ENCODE assay signal across 16 mouse cellular contexts in genomic region chr10:72960051-72960450, GRCm38 (mm10).
"Had no signal": no experiment of that assay in that cellular context is flagged by ENCODE, and none has a peak within 500 bp of the region (broad histone marks: within the 10 kb centered on the region; RNA-seq: fewer than 3 reads in every experiment).

No protein-coding gene starts in this region.

- H3K27me3 ChIP-seq: liver, embryonic 13.5 days; stomach, embryonic 15.5 days had no signal

- DNase-seq: kidney, adult 18-20 months; kidney, adult 9 months; kidney, postnatal 36 days; layer of hippocampus, postnatal 36 days; liver, embryonic 13.5 days; lung, adult 2 months; lung, postnatal 14 days; lung, postnatal 4 days; midbrain, embryonic 14.5 days; right cerebral cortex, adult 18-20 months; right cerebral cortex, postnatal 14 days; right cerebral cortex, postnatal 4 days; thymus, postnatal 36 days had no signal

- H3K36me3 ChIP-seq: liver, embryonic 13.5 days; stomach, embryonic 15.5 days had no signal

- H3K27ac ChIP-seq: kidney, postnatal 0 days; left cerebral cortex, adult 2 months; liver, embryonic 13.5 days; stomach, embryonic 15.5 days had no signal

- H3K4me1 ChIP-seq: liver, embryonic 13.5 days; stomach, embryonic 15.5 days had no signal

- H3K9me3 ChIP-seq: liver, embryonic 13.5 days; stomach, embryonic 15.5 days had no signal

- H3K4me3 ChIP-seq: left cerebral cortex, adult 2 months; liver, embryonic 13.5 days; stomach, embryonic 15.5 days had no signal
